Mouse (Mus musculus) small intestine, adult 10 weeks (tissue): Measurements from ENCODE around the gene Inhba. TPM values are rescaled to one million over a fixed set of nuclear protein-coding genes. Genes with fewer than 3 reads are reported as not detected.

Experiments
- polyA plus RNA-seq: library from polyadenylated mRNA; stranded (reverse); fragments of 350-450 nt; fragmentation: Illumina TruSeq; extraction: RNeasy Lipid Tissue Mini Kit (QIAGEN cat#74804); gene quantifications from one replicate; pipeline ENCODE4 v1.2.3, GENCODE M21; 2014; ENCODE audit warnings: low replicate concordance

Gene Inhba
- 3.0 TPM for polyA plus RNA-seq

GRCm38 (mm10) chr13:16011372-16012242 is at the start of gene Inhba:
Gene Inhba, plus strand, starts transcription at chr13:16011851.

